Mouse (Mus musculus) cerebellum, adult 9-11 months (tissue): ENCODE measurements around the gene Hcn2.
A peak's percentile ranks its signal among the peaks of the same experiment; 100 is the strongest.
"Not testable (repeated sequence)": the region's sequence is repeated elsewhere in the genome, so short reads cannot be mapped to it uniquely, and the experiment has no call there.

ENCODE experiments used
- DNase-seq: peaks from one replicate; pipeline ENCODE4 v3.0.0; 2022

The Hcn2 gene

DNA sequence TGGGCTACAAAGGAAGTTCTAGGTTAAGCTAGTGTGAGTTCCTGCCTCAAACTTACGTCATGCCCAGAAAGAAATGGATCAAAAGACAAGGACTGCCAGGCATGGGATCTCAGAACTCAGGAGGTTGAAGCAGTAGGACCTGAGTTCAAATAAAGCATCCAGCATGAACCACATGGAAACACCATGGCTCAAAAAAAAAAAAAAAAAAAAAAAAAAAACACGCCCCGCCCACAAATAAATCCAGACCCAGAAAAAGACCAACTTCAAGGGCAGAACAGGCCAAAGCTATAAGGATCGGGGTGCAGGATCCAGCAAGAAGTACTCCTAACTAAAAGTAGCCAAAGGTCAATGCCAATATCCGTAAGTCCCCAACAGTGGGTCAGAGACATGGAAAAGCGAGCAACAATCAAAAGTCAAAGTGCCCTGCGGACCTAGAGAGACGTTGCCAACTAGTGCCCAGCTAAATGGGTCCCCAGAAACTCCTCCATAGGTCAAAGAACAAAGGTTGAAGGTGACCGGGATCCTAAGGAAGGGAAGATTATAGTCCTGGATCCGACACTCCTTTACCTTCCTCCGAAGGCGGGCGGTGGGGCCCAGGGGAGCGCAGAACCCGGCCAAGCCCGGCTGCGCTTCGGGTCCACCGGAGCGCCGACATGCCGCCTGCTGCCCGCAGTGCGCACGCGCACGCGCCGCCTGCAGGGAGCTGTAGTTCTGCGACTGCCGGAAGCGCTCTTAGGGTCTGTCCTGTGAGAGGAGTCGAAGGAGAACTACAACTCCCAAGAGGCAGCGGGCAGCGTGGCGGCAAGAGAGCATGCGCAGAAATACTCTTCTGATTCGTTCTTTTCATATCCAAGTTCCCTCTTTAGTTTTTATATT lies 29.7 kb downstream of the Hcn2 start, which contains the start of gene Polrmt:
Gene Polrmt, minus strand, starts transcription at position 684 of the 876 bp plus-strand sequence.
- peak; percentile 98 for DNase-seq

DNA sequence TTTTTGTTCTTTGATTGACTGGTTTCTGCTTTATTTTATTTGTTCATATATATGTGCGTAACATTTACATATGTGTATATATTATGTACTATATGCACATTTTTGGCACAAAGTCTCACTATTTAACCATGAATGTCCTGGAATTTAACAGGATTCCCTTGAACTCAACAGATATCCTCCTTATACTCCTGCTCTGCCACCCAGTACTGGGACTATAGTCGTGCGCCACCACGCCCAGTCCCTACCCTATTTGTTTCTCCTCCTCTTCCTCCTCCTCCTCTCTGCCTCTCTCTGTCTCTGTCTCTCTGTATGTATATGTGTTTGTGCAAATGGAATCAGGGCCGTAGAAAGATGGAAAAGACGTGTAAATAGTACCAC lies 30.3 kb downstream of the Hcn2 start:
- no peak for DNase-seq

DNA sequence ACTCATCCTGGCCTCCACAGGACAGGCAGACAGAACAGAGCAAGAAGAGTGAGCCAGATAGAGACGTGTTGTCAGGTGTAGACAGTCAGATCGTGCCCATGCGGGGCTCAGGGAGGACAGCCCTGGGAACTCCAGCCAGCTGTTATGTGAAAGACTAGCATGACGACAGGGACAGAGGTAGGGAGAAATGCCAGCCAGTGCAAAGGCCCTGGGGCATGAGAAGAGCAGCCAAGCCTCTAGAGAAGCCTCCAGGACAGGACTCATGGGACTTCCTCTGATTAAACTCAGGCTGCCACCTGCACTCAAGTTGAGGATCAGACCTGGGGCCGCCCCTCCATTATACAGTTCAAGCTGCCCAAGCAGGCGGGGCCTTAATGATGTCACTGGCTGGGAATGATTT lies 32.1 kb downstream of the Hcn2 start:
- DNase-seq, result no peak

DNA sequence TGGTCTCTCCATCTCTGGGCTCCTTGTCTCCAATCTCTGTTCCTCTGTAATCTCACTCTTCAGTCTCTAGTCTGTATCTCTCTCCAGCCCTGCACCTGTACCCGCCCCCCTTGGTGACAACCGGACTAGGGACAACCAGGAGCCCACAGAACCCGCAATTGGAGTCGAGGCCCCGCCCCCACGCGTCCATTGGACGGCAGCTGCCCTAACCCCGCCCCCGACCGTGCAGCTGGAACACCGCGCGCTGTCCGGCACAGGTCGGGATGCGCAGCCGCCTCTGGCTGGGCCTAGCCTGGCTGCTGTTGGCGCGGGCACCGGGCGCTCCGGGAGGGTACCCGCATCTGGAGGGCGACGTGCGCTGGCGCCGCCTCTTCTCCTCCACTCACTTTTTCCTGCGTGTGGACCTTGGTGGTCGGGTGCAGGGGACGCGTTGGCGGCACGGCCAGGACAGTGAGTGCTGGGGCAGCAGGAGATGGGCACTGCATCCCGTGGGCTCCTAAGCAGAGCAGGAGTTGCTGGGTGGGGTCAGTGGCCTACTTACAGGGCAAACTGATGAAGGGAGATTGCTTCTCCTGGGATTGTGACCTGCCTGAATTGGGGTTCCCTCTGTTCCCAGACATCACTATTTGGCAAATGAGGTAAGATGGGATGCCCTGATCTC lies 38.6 kb downstream of the Hcn2 start, which contains the start of gene Fgf22:
Gene Fgf22, plus strand, starts transcription at position 221 of the 661 bp plus-strand sequence.
- DNase-seq, result peak; percentile 89

DNA sequence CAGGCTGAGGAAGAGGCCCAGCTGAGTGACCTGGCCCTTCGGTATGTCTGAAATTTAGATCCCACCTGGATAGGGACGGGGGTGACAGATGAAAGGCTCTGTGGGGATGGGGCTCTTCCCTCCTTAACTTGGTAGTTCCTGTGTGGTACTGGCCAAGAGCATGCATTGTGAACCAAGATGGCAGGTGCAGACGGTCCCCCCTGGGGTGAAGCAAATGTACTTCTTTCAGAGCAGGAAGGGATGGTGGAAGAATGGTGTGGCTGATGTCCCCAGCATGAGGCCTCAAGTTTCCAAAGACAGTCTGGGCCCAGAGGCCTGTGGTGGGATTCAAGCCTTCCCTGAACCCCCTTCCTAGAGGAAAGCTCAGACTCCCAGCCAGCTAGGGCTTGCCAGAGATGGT lies 39.4 kb downstream of the Hcn2 start:
- DNase-seq, result peak; percentile 65

DNA sequence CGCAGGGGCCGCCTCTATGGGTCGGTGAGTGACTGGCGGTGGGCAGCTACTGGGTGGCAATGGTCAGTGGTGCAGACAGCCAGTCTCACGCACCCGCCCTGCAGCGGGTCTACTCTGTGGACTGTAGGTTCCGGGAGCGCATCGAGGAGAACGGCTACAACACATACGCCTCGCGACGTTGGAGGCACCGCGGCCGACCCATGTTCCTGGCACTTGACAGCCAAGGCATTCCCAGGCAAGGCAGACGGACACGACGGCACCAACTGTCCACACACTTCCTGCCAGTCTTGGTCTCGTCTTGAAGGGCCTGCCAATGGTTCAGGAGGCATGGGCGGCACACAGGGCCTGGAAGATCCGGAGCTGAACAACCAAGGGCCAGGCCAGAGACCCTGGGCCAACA lies 40.2 kb downstream of the Hcn2 start:
- DNase-seq, result peak; percentile 46

DNA sequence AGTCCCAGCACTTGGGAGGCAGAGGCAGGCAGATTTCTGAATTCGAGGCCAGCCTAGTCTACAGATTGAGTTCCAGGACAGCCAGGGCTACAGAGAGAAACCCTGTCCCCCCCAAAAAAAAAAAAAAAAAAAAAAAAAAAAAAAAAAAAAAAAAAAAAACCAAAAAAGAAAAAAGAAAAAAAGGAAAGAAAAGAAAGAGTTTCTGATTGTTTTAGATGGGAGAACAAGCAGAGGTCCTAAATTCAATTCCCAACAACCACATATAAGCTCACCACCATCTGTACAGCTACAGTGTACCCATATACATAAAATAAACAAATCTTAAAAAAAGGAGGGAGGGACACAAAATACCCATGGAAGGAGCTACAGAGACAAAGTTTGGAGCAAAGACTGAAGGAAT lies 43.2 kb downstream of the Hcn2 start:
- not testable (repeated sequence) for DNase-seq

DNA sequence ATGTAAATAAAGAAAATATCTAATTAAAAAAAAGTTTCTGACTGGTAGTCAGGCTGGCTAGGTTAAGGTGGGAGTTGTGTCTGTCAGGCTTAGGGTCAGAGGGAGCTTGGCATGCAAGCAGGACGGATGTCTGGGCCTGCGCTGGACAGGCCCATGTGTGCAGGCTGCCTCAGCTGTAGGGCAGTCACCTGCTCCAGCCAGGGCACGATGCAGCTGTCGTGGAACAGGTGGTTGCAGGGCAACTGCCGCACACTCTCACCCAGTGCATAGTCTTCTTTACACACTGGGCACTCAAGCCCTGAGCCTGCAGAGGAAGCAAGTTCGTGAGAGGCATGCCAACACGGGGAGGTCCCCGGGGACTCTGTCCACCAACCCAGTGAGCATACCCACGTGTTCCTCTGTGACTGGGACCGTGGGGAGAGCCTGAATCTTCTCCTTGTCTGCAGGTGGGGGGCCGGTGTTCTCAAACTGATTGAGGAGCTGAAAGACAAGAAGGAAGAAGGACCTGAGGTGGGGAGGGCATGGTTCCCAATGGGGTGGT lies 44.2 kb downstream of the Hcn2 start:
- DNase-seq, result peak; percentile 40

DNA sequence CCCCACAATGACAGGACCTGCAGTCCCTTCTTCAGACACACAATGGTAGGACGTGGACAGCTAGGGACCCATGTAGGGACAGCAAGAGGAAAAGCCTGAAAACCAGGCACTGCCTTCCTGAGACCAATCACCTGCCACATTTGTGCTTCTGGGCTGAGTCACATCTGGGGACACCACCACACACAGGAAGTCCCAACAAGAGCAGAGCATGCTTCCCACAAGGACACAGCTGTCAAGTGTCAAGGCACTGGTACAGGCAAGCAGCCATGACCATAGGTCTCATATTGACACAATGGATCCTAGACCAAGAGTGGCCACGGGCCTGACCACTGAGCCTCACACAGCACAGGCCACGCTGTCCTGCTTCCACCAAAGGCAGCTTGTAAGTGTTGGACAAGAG lies 46.4 kb downstream of the Hcn2 start:
- no peak for DNase-seq

DNA sequence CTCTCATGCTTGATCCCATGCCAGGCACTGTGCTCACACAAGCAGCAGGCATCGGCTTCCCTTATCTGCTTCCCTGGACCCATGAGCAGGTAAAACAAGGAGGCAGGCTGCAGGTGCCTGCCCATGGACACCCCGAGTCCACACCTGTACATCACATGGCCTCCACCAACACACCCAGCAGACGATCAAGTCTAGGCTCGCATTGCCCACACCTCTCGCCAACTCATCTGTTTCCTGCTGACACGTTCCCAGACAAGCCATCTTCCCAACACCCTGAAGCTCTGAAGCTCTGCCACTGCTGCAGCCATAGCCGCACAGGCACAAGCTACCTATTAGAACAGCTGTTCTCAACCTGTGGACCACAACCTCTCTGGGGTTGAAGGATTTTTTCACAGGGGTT lies 47.8 kb downstream of the Hcn2 start:
- DNase-seq, result peak; percentile 64

DNA sequence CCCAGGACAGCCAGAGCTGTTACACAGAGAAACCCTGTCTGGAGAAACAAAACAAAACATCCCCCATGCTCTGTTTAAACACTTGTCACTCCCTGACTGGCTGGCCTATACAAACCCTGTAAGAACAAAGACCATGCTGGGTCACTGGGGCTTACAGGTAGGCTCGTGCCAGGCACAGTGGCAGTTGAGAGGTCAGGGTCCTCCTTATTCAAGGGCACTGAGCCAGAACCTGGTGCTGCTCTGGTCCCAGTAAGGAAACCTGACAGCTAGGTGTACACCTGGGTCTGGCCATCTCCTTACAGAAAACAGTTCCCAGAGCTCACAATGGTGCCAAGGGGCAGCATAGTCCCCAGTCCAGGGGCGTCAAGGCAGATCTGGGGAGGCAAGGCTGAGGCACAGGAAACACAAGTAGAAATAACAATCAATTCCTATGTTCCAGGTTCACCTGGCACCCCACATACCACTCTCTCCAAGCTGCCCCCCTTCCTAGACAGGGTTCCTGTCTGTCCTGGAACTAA lies 48.9 kb downstream of the Hcn2 start:
- peak; percentile 71 for DNase-seq

DNA sequence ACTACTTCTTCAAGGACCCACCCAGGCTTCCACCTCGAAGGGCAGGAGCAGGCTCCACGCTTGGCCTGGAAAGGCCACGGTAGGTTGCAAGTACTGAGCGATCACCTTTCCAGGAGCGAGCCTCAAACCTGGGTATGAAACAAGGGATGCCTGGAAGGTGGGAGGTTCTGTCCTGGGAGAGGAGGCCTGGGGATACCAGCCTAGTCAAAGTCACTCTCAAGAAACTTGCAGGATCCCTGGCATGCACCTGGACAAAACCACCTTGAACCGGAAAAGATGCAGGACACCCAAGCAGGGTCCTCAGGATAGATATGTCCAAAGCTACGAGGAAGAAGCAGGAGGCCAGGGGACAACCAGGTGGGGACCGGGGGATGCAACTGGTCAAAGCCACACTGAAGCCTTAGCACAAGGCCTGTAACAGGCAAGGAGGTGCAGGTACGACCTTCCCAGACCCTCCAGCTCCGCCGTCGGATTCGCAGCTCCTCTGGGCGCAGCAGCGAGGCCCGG lies 49.6 kb downstream of the Hcn2 start:
- DNase-seq, result no peak

DNA sequence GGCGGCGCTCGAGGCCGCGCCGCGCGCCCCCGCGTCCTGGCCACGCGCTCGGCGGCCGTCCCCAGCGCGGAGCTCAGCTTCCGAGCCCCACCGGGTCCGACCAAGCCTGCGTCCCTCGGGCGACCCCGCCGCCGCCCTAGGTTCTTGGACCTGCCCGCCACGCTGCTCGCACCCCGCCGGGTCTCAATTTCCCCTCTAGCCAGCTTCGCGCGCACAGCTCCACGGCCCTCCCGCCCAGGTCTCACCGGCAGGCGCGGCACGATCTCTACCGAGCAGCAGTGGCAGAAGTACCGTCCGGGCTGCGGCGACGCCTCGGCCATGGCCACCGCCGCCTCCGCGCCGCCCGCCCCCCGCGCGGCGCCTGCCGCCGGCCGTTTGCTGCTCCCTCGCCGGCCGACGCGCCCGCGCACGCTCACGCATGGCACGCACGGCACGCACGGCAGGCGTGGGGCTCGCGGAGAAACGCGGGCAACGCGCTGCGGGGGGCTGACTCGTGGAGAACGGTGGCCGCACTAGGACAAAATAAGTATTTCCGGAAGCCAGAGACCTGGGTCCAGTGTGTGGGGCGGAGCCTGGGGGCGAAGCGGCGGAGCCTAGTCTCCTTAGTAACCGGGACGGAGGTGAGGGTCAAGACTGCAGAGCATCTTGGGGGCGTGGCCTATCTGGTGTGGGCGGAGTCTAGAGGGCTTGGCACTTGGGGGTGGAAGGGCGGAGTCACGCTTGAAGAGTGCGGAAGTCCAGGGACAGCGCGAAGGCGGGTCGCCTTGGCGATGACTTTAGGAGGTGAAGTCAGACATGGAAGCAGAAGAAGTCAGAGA lies 50.3 kb downstream of the Hcn2 start, which contains the start of gene Rnf126:
Gene Rnf126, minus strand, starts transcription at position 445 of the 818 bp plus-strand sequence.
- peak; percentile 99 for DNase-seq

DNA sequence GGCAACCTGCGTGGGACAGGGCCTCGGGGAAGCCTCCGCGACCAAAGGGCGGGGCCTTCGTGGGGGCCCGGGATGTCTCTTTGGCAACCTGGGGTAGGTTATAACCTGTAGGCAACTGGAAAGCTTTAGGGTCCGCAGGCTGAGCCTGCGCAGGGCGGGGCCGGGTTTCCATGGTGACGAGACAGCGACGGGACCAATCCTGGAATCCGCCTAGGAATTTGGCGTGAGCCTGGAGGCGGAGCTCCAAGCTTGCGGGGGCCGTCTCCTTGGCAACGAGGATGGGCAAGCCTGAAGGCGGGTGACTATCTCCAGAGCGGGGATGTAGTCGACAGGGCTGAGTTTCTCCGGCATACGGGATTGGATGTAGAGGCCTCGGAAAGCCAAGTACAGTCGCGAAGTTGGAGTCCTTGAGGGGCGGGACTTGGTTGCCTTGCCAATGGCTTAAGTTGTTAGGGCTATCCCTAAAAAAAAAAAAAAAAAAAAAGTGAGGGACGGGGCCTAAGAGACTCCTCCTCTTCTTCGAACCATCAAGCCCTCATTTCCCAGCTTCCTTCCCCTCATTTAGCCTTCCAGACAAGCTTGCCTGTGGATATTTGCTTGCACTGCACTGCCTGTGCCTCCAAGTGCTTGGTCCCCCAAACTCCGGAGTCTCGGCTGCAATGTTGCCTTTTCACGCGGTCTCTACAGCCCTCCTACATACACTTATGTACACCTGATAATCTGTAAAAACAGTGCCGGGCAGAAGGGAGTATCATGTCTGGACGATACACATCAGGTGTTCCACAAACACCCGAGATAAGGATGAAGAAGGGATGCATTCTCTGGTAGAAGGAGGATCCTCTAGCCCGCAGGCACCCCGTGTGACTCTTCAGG lies 51.2 kb downstream of the Hcn2 start:
- DNase-seq, result peak; percentile 96

DNA sequence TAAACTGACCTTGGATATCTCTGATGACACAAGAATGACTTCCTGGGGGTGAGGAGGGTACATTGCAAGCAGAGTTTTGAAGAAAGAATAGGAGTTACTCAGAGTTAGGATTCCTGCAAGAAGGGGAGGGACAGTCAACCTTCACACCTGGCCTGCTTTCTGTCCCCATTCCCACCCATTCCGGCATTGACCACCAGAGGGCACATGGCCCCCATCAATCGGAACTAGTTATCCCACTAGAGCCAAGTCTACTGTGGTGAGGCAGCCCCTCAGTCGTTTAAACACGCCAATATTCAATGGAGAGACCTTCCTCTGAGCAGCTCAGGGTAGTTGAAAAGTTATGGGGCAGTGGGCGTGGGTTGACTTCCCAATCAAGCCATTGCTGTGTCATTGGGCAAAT lies 52.0 kb downstream of the Hcn2 start:
- peak; percentile 81 for DNase-seq

DNA sequence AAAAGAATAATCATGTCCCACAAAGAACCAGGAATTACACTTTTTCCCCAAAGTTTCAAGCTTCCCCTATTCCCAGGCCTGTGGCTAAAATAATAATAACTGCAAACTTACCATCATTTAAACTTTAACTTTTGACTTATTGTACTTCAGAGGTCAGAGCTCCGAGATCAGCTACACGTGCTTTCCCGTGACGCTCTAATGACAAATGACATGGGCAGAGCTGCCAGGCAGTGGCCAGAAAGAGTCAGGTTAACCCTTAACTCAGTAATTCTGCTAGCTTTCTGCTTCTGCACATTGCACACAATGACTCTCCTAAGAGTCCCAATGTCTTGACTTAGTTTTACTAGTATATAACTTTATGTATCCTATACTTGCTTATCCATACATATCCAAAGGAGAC lies 52.9 kb downstream of the Hcn2 start:
- DNase-seq, result no peak

DNA sequence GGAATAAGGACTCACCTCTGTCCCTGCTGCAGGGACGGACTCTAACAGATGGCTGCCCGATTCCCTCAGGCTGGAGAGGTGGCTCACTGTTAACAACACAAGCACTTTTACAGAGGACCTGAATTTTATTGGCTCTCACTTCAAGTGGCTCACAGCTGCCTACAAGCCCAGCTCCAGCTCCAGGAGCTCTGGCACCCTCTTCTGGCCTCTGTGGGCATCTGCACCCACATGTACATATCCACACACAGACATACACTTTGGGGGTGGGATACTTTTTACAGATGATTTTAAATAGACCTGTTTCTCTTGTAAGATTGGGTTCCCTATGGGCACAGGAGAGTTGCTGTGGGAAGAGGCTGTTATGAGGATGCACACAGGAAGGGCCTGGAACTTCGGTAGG lies 55.9 kb downstream of the Hcn2 start:
- DNase-seq, result no peak

DNA sequence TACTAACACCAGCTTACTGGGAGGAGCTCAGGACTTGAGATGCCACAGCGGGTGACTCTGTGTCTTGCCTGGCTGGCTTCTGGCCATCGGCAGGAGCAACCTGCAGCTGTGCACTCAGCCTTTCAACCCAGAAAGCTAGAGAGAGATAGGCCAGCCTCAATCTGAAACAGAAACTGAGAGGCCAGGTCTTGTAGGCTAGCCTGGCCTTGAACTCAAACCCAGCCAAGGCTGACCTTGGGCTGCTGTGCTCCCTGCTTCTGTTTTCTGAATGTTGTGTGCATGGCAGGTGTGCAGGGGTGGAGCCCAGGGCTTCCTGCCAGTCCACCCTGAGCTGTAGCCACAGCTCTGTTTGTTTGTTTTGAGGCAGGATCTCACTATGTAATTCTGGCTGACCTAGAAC lies 56.8 kb downstream of the Hcn2 start:
- no peak for DNase-seq

DNA sequence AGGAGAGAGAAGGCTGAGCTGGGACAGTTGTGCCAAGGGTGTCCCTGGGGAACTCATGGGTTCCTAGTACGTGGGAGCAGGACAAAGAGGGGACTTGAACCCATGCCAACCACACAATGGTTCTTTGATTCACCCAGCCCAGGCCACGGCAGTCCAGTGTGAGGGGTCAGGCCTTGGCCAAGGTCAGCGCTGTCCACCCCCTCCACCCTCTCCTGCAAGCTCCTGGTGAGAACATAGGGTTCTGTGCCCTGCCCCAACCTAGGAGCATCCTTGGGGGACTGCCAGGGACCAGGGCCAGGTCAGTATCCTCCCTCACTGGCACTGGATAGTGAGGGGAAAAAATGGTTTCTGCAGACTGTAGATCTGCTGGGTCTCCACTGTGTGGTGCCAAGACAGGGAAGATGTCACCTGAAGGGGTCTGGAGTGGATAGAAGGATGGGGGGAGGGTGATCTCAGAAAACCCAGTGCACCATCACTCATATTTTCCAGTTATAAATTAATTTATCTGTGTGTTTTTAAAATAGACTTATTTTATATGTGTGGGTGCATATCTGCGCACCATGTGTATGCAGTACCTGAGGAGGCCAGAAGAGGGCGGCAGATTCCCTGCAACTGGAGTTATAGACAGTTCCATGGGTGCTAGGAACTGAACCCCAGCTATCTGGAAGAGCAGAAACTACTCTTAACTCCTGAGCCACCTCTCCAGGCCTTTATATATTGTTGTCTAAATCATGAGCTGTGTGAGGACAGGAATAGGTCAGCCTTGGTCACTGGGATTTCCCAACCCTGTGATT lies 58.2 kb downstream of the Hcn2 start:
- DNase-seq, result no peak

DNA sequence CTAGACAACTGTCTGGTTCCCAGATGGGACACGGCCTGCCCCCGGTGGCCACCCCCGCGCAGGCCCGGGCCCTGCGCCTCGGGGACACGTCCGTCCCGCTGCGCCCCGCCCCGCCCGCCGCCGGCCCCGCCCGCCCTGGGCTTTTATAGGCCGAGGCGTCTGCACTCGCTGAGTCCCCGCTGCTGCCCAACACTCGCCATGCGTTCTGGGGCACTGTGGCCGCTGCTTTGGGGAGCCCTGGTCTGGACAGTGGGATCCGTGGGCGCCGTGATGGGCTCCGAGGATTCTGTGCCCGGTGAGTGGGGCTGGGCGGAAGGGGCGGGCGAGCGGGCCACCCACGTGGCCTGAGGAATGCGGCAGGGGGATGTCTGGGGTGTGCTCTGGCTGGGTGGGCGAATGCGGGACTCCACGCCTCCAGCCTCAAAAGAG lies 60.7 kb downstream of the Hcn2 start, which contains the start of gene Fstl3:
Gene Fstl3, plus strand, starts transcription at position 170 of the 429 bp plus-strand sequence.
- DNase-seq, result no peak
